Mouse (Mus musculus): ENCODE results near the gene Smad3. TPM values are rescaled to one million over a fixed set of nuclear protein-coding genes. Genes with fewer than 3 reads are reported as not detected.
A peak's percentile ranks its signal among the peaks of the same experiment; 100 is the strongest.

Gene Smad3
- polyA plus RNA-seq, 1 experiment, result 25.5 TPM

DNA sequence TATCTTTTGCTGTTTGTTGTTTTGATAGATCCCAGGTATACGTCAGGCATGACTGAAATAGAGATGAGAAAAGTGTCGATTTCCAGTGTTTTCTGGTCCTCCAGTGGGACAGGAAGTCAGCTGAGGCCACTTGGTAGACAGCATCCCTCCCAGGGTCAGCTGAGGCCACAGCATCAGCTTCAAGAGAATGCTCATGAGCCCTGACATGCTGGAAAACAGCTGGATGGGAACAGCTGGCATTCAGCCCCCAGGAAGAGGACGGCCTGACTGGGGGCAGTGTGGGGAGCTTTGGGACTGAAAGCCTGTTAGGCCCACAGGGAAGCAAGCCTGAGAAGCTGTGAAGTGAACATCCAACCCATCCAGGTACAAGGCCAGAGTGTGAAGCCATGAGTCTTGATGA, 38.6 kb upstream of the Smad3 start:
- H3K4me3 ChIP-seq, result no peak overlapping the region
- H3K27me3 ChIP-seq (ENCODE audit: control insufficient read depth, insufficient read depth, insufficient read length), result no peaks in the 10 kb centered on the region
- H3K36me3 ChIP-seq (ENCODE audit: control insufficient read depth, insufficient read depth), result no peaks in the 10 kb centered on the region
- H3ac ChIP-seq (ENCODE audit: control insufficient read depth, insufficient read length), result no peak overlapping the region
- no peak overlapping the region for H3K4me2 ChIP-seq (ENCODE audit: low read depth)
- no peaks in the 10 kb centered on the region for H3K79me2 ChIP-seq (ENCODE audit: control insufficient read depth, insufficient read depth)
- TF ChIP-seq E2F4 (IDR thresholded peaks at IDR 0.05; ENCODE audit: insufficient read depth) (no peak), MYOD1 (IDR thresholded peaks at IDR 0.05; ENCODE audit: control insufficient read depth in 1 of 3, insufficient read length in 2 of 3, low read depth in 2 of 3) (peak in 1 of 3 experiments; percentile 17)

DNA sequence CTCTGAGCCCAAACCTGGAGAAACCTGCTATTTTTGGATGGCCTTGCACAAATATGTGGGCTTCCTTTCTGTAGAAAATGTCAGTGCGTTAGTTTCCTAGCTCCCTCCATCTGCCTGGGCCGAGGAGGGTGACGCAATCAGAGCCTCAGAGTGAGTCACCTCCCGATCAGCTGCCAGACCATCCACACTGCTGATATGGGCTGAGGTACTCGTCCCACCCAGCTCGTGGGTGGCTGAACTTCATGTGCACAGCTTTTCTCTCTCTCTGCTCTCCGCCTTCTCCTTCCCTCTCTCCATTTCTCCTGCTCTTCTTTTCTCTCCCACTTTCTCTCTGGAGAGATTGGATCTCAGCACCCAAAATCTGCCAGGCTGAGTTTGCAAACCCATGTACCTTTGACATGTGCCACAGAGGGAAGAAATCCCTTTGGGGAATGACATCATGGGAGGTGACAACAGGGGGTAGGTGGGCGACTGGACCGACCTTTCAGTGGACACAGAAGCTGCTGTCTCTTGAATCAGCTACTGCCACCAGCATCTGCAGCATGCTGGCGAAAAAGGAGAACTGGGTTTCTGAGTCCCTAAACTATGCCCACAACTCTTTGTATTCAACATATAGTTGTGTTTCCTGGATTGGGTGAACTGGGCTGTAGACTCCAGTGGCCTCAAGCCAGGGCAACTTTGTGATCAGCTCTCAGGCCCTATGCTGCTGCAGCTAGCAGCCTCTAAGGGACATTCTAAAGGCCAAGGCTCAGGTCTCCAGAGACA, 36.1 kb upstream of the Smad3 start:
- Histone ChIP-seq H3K4me2 (ENCODE audit: low read depth) (peak overlapping the region; percentile 80), H3K36me3 (ENCODE audit: control insufficient read depth, insufficient read depth) (no peaks in the 10 kb centered on the region), H3K4me3 (no peak overlapping the region), H3K79me2 (ENCODE audit: control insufficient read depth, insufficient read depth) (no peaks in the 10 kb centered on the region), H3ac (ENCODE audit: control insufficient read depth, insufficient read length) (no peak overlapping the region), H3K27me3 (ENCODE audit: control insufficient read depth, insufficient read depth, insufficient read length) (no peaks in the 10 kb centered on the region)
- TF ChIP-seq MAX (IDR thresholded peaks at IDR 0.05; ENCODE audit: low read depth) (no peak), TCF3 (IDR thresholded peaks at IDR 0.05; ENCODE audit: insufficient read length, low read depth) (peak; percentile 53), MYOG (IDR thresholded peaks at IDR 0.05; ENCODE audit: control insufficient read depth in 1 of 3, insufficient read depth in 1 of 3, insufficient read length in 2 of 3, low read depth in 2 of 3) (peak; percentile 45 to 95 (median 83)), REST (IDR thresholded peaks at IDR 0.05; ENCODE audit: insufficient read depth, insufficient read length) (no peak), MYOD1 (IDR thresholded peaks at IDR 0.05; ENCODE audit: control insufficient read depth in 1 of 3, insufficient read length in 2 of 3, low read depth in 2 of 3) (peak in 2 of 3 experiments; percentile 82 to 95), CEBPB (IDR thresholded peaks at IDR 0.05; ENCODE audit: insufficient read depth, poor library complexity, severe bottlenecking) (peak; percentile 97), USF1 (IDR thresholded peaks at IDR 0.05; ENCODE audit: low read depth) (peak; percentile 15), SRF (IDR thresholded peaks at IDR 0.05; ENCODE audit: control insufficient read depth, insufficient read length, low read depth) (peak; percentile 36), TCF12 (IDR thresholded peaks at IDR 0.05; ENCODE audit: insufficient read depth, poor library complexity, severe bottlenecking) (peak; percentile 23), POLR2A (IDR thresholded peaks at IDR 0.05; ENCODE audit: insufficient read length, low read depth) (peak; percentile 35), E2F4 (IDR thresholded peaks at IDR 0.05; ENCODE audit: insufficient read depth) (no peak)

DNA sequence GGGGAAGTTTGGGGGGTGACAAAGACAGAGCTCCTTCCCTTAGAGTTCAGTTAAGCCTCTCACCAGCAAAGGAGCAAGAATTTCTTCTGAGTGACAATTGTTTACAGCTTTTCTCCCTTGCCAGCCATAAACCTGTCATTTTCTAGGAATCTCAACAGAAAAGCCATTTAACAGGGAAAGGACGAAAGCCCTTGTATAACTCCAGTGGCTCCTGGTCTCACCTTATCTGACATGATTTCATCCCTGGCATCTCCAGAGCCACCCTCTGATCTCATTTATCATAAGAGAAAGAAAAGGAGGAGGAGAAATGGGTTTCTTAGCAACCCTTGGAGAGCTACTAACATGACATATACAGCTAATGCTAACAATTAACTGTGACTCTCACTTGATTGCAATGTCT, 33.9 kb upstream of the Smad3 start:
- TF ChIP-seq POLR2AphosphoS2 (IDR thresholded peaks at IDR 0.05; ENCODE audit: insufficient read length, low read depth) (no peak), USF1 (IDR thresholded peaks at IDR 0.05; ENCODE audit: low read depth) (no peak), SRF (IDR thresholded peaks at IDR 0.05; ENCODE audit: control insufficient read depth, insufficient read length, low read depth) (no peak), POLR2A (IDR thresholded peaks at IDR 0.05; ENCODE audit: insufficient read length, low read depth) (no peak)
- no peaks in the 10 kb centered on the region for H3K79me2 ChIP-seq (ENCODE audit: control insufficient read depth, insufficient read depth)
- no peak overlapping the region for H3K4me3 ChIP-seq
- no peaks in the 10 kb centered on the region for H3K27me3 ChIP-seq (ENCODE audit: control insufficient read depth, insufficient read depth, insufficient read length)
- H3K36me3 ChIP-seq (ENCODE audit: control insufficient read depth, insufficient read depth), result no peaks in the 10 kb centered on the region
- H3ac ChIP-seq (ENCODE audit: control insufficient read depth, insufficient read length), result no peak overlapping the region
- peak overlapping the region; percentile 3 for H3K4me2 ChIP-seq (ENCODE audit: low read depth)

DNA sequence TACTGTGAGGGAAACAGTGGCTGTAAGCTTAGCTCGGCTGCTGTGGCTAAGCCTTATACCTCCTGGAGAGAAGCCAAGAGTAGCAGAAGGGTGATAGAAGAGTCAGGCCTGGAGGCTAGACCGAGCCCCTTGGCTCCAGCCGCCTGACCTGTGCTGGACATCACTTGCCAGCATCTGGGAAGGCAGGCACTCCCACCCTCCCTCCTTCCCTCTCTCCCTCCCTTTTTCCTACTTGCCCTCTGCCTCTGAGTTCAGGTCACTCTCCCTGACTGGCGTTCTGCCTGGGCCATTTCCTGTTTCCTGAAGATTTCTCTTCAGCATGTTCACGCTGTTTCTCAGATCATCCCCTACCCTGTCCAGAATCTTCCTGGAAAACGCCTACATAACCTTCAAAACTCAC, 33.5 kb upstream of the Smad3 start:
- Histone ChIP-seq H3K4me2 (ENCODE audit: low read depth) (peak overlapping the region; percentile 3), H3K27me3 (ENCODE audit: control insufficient read depth, insufficient read depth, insufficient read length) (no peaks in the 10 kb centered on the region), H3ac (ENCODE audit: control insufficient read depth, insufficient read length) (no peak overlapping the region), H3K36me3 (ENCODE audit: control insufficient read depth, insufficient read depth) (no peaks in the 10 kb centered on the region), H3K79me2 (ENCODE audit: control insufficient read depth, insufficient read depth) (no peaks in the 10 kb centered on the region), H3K4me3 (no peak overlapping the region)
- TF ChIP-seq CEBPB (IDR thresholded peaks at IDR 0.05; ENCODE audit: insufficient read depth, poor library complexity, severe bottlenecking) (no peak), USF1 (IDR thresholded peaks at IDR 0.05; ENCODE audit: low read depth) (no peak), E2F4 (IDR thresholded peaks at IDR 0.05; ENCODE audit: insufficient read depth) (no peak), TCF12 (IDR thresholded peaks at IDR 0.05; ENCODE audit: insufficient read depth, poor library complexity, severe bottlenecking) (no peak), MAX (IDR thresholded peaks at IDR 0.05; ENCODE audit: low read depth) (no peak), SRF (IDR thresholded peaks at IDR 0.05; ENCODE audit: control insufficient read depth, insufficient read length, low read depth) (no peak), MYOG (IDR thresholded peaks at IDR 0.05; ENCODE audit: control insufficient read depth in 1 of 3, insufficient read depth in 1 of 3, insufficient read length in 2 of 3, low read depth in 2 of 3) (no peak), MYOD1 (IDR thresholded peaks at IDR 0.05; ENCODE audit: control insufficient read depth in 1 of 3, insufficient read length in 2 of 3, low read depth in 2 of 3) (no peak), TCF3 (IDR thresholded peaks at IDR 0.05; ENCODE audit: insufficient read length, low read depth) (no peak), REST (IDR thresholded peaks at IDR 0.05; ENCODE audit: insufficient read depth, insufficient read length) (no peak), POLR2AphosphoS2 (IDR thresholded peaks at IDR 0.05; ENCODE audit: insufficient read length, low read depth) (no peak)

DNA sequence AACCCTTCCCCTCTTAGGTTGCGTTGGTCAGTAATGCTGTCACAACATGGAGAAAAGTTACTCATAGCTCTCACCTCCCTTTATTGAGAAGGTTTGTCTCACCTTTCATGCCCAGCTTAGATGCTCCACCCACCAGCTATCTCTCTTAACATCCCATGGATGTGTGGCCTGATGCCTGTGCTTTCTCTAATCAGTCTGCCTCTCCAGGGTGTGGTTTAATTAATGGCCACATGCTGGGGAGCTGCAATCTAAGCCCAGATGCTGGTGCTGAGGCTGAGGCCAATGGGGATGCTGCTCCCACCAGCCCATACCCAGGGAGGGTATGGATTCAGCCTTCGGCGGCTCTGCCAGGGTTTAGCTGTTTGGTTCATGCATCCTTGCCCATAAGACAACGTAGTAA, 32.4 kb upstream of the Smad3 start:
- TF ChIP-seq TCF12 (IDR thresholded peaks at IDR 0.05; ENCODE audit: insufficient read depth, poor library complexity, severe bottlenecking) (no peak), MYOD1 (IDR thresholded peaks at IDR 0.05; ENCODE audit: control insufficient read depth in 1 of 3, insufficient read length in 2 of 3, low read depth in 2 of 3) (no peak), POLR2AphosphoS2 (IDR thresholded peaks at IDR 0.05; ENCODE audit: insufficient read length, low read depth) (no peak), USF1 (IDR thresholded peaks at IDR 0.05; ENCODE audit: low read depth) (no peak), MAX (IDR thresholded peaks at IDR 0.05; ENCODE audit: low read depth) (no peak), MYOG (IDR thresholded peaks at IDR 0.05; ENCODE audit: control insufficient read depth in 1 of 3, insufficient read depth in 1 of 3, insufficient read length in 2 of 3, low read depth in 2 of 3) (no peak), E2F4 (IDR thresholded peaks at IDR 0.05; ENCODE audit: insufficient read depth) (no peak), POLR2A (IDR thresholded peaks at IDR 0.05; ENCODE audit: insufficient read length, low read depth) (no peak), REST (IDR thresholded peaks at IDR 0.05; ENCODE audit: insufficient read depth, insufficient read length) (no peak), TCF3 (IDR thresholded peaks at IDR 0.05; ENCODE audit: insufficient read length, low read depth) (no peak), SRF (IDR thresholded peaks at IDR 0.05; ENCODE audit: control insufficient read depth, insufficient read length, low read depth) (no peak), CEBPB (IDR thresholded peaks at IDR 0.05; ENCODE audit: insufficient read depth, poor library complexity, severe bottlenecking) (no peak)
- Histone ChIP-seq H3K36me3 (ENCODE audit: control insufficient read depth, insufficient read depth) (no peaks in the 10 kb centered on the region), H3K27me3 (ENCODE audit: control insufficient read depth, insufficient read depth, insufficient read length) (no peaks in the 10 kb centered on the region), H3K79me2 (ENCODE audit: control insufficient read depth, insufficient read depth) (no peaks in the 10 kb centered on the region), H3ac (ENCODE audit: control insufficient read depth, insufficient read length) (no peak overlapping the region), H3K4me3 (no peak overlapping the region), H3K4me2 (ENCODE audit: low read depth) (no peak overlapping the region)
